Mouse (Mus musculus): ENCODE measurements at regions not wholly inside any gene's neighbourhood (a gene's known extent, or its start where the extent isn't known, plus 50 kb on each side); places are given as distances from the start of the nearest gene placed in this dataset.

- TF ChIP-seq MAX (IDR thresholded peaks at IDR 0.05; ENCODE audit: low read length) = no peak
- TF ChIP-seq ELF1 (IDR thresholded peaks at IDR 0.05; ENCODE audit: low read depth, low read length) = no peak
- no peak for TF ChIP-seq ETS1 (IDR thresholded peaks at IDR 0.05; ENCODE audit: low read depth, low read length)
- no peak for TF ChIP-seq RCOR1 (IDR thresholded peaks at IDR 0.05; ENCODE audit: low read depth, low read length)
- no peak for TF ChIP-seq POLR2A (IDR thresholded peaks at IDR 0.05; ENCODE audit: control insufficient read depth in 1 of 2, insufficient read depth in 1 of 2, low read depth in 1 of 2, low read length in 2 of 2, poor library complexity in 1 of 2)
- TF ChIP-seq MAZ (IDR thresholded peaks at IDR 0.05; ENCODE audit: low read depth, low read length) = no peak
- no peak for TF ChIP-seq CTCF (IDR thresholded peaks at IDR 0.05 in 2 of 3, conservative IDR thresholded peaks at IDR 0.05 in 1 of 3; ENCODE audit: control insufficient read depth in 1 of 3, insufficient read depth in 1 of 3, low read depth in 2 of 3, low read length in 3 of 3, poor library complexity in 1 of 3, severe bottlenecking in 1 of 3)
- TF ChIP-seq GABPA (IDR thresholded peaks at IDR 0.05; ENCODE audit: low read depth, low read length) = no peak
- TF ChIP-seq EP300 (IDR thresholded peaks at IDR 0.05; ENCODE audit: low read depth in 1 of 2, low read length in 2 of 2) = no peak
- TF ChIP-seq SMC3 (IDR thresholded peaks at IDR 0.05; ENCODE audit: low read depth, low read length) = no peak
- TF ChIP-seq POLR2AphosphoS2 (IDR thresholded peaks at IDR 0.05; ENCODE audit: low read length) = no peak
These were observed 119.8 kb upstream of the Prickle1 start for GRCm38 (mm10) chr15:93715443-93715842.
